Mouse (Mus musculus): Measurements from ENCODE around the gene Olfr1501. TPM values are rescaled to one million over a fixed set of nuclear protein-coding genes. Genes with fewer than 3 reads are reported as not detected.
"Not testable (repeated sequence)": the region's sequence is repeated elsewhere in the genome, so short reads cannot be mapped to it uniquely, and the experiment has no call there.

The Olfr1501 gene
- polyA plus RNA-seq (2012; ENCODE audit: insufficient read depth, insufficient read length, low replicate concordance, missing spikeins), result not detected in 2 replicates

DNA sequence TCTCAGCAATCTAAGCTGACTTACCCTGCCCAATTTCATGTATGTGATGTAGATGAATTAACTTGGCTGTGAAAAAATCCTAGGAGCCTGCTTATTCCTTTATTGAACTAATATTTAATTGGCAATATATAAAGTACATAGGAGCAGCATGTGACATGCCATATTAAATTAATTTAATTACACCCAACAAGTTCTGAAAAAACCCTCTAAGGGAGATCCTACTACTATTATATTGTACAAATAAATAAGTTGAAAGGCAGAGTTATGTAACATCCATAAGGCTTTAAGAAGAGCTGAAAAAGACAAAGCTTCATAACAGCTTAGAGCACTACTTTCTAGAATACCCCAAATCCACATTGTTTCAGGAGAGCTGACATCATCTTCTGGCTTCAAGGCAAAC, at the start of gene Olfr1501:
Gene Olfr1501, minus strand, starts transcription at position 101 of the 400 bp plus-strand sequence.
- H3K4me3 ChIP-seq (ENCODE audit: insufficient read depth, low read depth, low read length); H3K27ac ChIP-seq (ENCODE audit: insufficient read depth, low read depth, low read length); H3K4me1 ChIP-seq (ENCODE audit: control insufficient read depth, insufficient read depth, low read length): not testable (repeated sequence)

DNA sequence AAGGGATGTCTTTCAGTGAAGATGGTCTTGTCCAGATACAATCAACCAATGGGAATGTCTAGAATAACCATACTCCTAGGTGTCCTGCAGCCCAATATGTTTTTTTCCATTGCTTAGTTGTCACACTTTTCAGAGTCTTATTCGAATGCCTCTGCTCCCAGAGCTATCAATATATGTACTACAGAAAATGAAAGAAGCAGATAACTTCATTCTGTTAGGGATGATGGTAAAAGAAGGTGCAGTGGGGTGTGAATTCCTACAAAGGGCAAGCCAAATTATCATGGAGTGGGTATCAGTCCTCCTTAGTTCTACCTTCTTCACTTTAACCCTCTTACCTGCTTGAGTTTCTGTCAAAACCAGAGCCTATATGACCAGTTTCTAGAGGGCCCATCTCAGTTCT, 47.3 kb upstream of the Olfr1501 start, which contains the start of gene Olfr1504:
Gene Olfr1504, minus strand, starts transcription at position 101 of the 400 bp plus-strand sequence.
- no peak for TF ChIP-seq CTCF (IDR thresholded peaks at IDR 0.05; ENCODE audit: insufficient read depth, low read depth, low read length)
- TF ChIP-seq POLR2A (IDR thresholded peaks at IDR 0.05; ENCODE audit: insufficient read depth, low read depth, low read length), result no peak
- no peak within 1 kb of the TSS for H3K27ac ChIP-seq (ENCODE audit: insufficient read depth, low read depth, low read length)
- WGBS, result 56% methylated on average over 1 of the region's 1 CpGs
- no peaks in the 10 kb centered on the region for H3K4me1 ChIP-seq (ENCODE audit: control insufficient read depth, insufficient read depth, low read length)
- no peak within 1 kb of the TSS for H3K4me3 ChIP-seq (ENCODE audit: insufficient read depth, low read depth, low read length)

DNA sequence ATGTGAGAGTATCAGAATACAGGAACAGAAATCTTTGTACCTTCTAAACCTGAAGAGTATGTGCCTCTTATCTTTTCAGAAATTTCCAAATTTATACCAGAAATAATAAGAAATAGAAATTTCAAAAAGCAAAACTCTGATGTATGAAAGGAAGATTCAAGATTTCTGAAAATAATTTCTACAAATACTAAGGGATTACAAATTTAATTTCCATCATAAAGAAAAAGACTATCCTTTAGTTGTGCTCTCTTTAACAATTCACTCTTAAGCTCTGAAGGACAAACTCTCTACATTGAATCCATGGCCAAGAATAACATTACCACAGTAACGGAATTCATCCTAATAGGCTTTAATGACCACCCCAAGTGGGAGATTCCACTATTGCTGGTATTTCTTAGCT, 11.0 kb upstream of the Olfr1501 start, which contains the start of gene Olfr1502:
Gene Olfr1502, plus strand, starts transcription at position 301 of the 400 bp plus-strand sequence.
- WGBS, result 87% methylated on average over 1 of the region's 1 CpGs
- no peak within 1 kb of the TSS for H3K4me3 ChIP-seq (ENCODE audit: insufficient read depth, low read depth, low read length)
- H3K4me1 ChIP-seq (ENCODE audit: control insufficient read depth, insufficient read depth, low read length), result no peaks in the 10 kb centered on the region
- H3K27ac ChIP-seq (ENCODE audit: insufficient read depth, low read depth, low read length), result no peak within 1 kb of the TSS
- TF ChIP-seq CTCF (IDR thresholded peaks at IDR 0.05; ENCODE audit: insufficient read depth, low read depth, low read length), result no peak
- no peak for TF ChIP-seq POLR2A (IDR thresholded peaks at IDR 0.05; ENCODE audit: insufficient read depth, low read depth, low read length)

DNA sequence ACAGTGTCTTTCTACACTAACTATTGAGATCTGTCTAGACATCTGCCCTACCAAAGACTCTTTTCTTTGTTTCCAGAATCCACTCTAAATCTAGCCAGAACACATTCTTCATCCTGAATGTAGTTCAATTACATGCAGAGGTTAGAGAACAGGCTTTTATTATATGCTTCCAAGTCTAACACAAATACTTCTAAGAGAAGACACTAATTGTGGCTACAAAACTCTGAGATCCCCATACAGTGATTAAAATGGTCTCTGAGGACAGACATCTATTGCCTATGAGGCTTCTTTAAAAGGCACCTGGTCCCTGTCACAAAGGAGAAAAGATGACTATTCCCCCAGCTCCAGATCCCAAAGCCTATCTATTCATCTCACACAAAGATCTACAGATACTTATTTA, 20.1 kb downstream of the Olfr1501 start, which contains the start of gene Olfr1500:
Gene Olfr1500, minus strand, starts transcription at position 101 of the 400 bp plus-strand sequence.
- Histone ChIP-seq H3K27ac (ENCODE audit: insufficient read depth, low read depth, low read length) (no peak within 1 kb of the TSS), H3K4me3 (ENCODE audit: insufficient read depth, low read depth, low read length) (no peak within 1 kb of the TSS), H3K4me1 (ENCODE audit: control insufficient read depth, insufficient read depth, low read length) (no peaks in the 10 kb centered on the region)
- TF ChIP-seq CTCF (IDR thresholded peaks at IDR 0.05; ENCODE audit: insufficient read depth, low read depth, low read length) (no peak), POLR2A (IDR thresholded peaks at IDR 0.05; ENCODE audit: insufficient read depth, low read depth, low read length) (no peak)

GRCm38 (mm10) chr19:13828447-13828846, 22.0 kb downstream of the Olfr1501 start:
- Histone ChIP-seq H3K27ac (ENCODE audit: insufficient read depth, low read depth, low read length) (no peak overlapping the region), H3K4me3 (ENCODE audit: insufficient read depth, low read depth, low read length) (no peak overlapping the region), H3K4me1 (ENCODE audit: control insufficient read depth, insufficient read depth, low read length) (no peaks in the 10 kb centered on the region)
- no peak for TF ChIP-seq CTCF (IDR thresholded peaks at IDR 0.05; ENCODE audit: insufficient read depth, low read depth, low read length)
- no peak for TF ChIP-seq POLR2A (IDR thresholded peaks at IDR 0.05; ENCODE audit: insufficient read depth, low read depth, low read length)
- WGBS, result 64% methylated on average over 3 of the region's 3 CpGs

DNA sequence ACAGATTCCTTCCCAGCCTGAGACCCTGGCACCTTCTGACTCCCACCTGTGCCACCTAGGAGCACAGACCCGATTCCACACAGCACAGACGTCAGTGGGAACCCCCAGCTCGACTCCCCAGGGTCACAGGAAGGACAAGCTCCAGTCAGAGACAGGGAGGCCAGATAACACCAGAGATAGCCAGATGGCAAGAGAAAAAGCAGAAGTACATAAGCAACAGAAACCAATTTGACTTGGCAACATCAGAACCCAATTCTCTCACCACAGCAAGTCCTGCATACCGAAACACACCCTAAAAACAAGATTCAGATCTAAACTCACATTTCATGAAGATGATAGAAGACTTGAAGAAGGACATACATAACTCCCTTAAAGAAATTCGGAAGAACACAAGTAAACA, 29.6 kb downstream of the Olfr1501 start:
- WGBS, result 76% methylated on average over 5 of the region's 5 CpGs
- Histone ChIP-seq H3K27ac (ENCODE audit: insufficient read depth, low read depth, low read length) (no peak overlapping the region), H3K4me1 (ENCODE audit: control insufficient read depth, insufficient read depth, low read length) (no peaks in the 10 kb centered on the region), H3K4me3 (ENCODE audit: insufficient read depth, low read depth, low read length) (no peak overlapping the region)
- TF ChIP-seq CTCF (IDR thresholded peaks at IDR 0.05; ENCODE audit: insufficient read depth, low read depth, low read length), result no peak

- Histone ChIP-seq H3K4me3 (ENCODE audit: insufficient read depth, low read depth, low read length) (no peak within 1 kb of the TSS), H3K4me1 (ENCODE audit: control insufficient read depth, insufficient read depth, low read length) (no peaks in the 10 kb centered on the region), H3K27ac (ENCODE audit: insufficient read depth, low read depth, low read length) (no peak within 1 kb of the TSS)
- TF ChIP-seq POLR2A (IDR thresholded peaks at IDR 0.05; ENCODE audit: insufficient read depth, low read depth, low read length), result no peak
- TF ChIP-seq CTCF (IDR thresholded peaks at IDR 0.05; ENCODE audit: insufficient read depth, low read depth, low read length), result no peak
Measured at GRCm38 (mm10) chr19:13819347-13819746, 31.1 kb downstream of the Olfr1501 start, which contains the start of gene Olfr1499. Olfr1499 (minus strand) TSS chr19:13819447.

- H3K4me1 ChIP-seq (ENCODE audit: control insufficient read depth, insufficient read depth, low read length), result no peaks in the 10 kb centered on the region
- WGBS, result 32% methylated on average over 5 of the region's 5 CpGs
- no peak overlapping the region for H3K4me3 ChIP-seq (ENCODE audit: insufficient read depth, low read depth, low read length)
- TF ChIP-seq POLR2A (IDR thresholded peaks at IDR 0.05; ENCODE audit: insufficient read depth, low read depth, low read length) (no peak), CTCF (IDR thresholded peaks at IDR 0.05; ENCODE audit: insufficient read depth, low read depth, low read length) (no peak)
- H3K27ac ChIP-seq (ENCODE audit: insufficient read depth, low read depth, low read length), result no peak overlapping the region
Measured at GRCm38 (mm10) chr19:13818827-13819226, 31.7 kb downstream of the Olfr1501 start.

- Histone ChIP-seq H3K4me1 (ENCODE audit: control insufficient read depth, insufficient read depth, low read length) (no peaks in the 10 kb centered on the region), H3K4me3 (ENCODE audit: insufficient read depth, low read depth, low read length) (no peak overlapping the region), H3K27ac (ENCODE audit: insufficient read depth, low read depth, low read length) (no peak overlapping the region)
- TF ChIP-seq CTCF (IDR thresholded peaks at IDR 0.05; ENCODE audit: insufficient read depth, low read depth, low read length) (no peak), POLR2A (IDR thresholded peaks at IDR 0.05; ENCODE audit: insufficient read depth, low read depth, low read length) (no peak)
- 62% methylated on average over 2 of the region's 2 CpGs for WGBS
Measured at GRCm38 (mm10) chr19:13812823-13813222, 37.7 kb downstream of the Olfr1501 start.

- not testable (repeated sequence) for H3K27ac ChIP-seq (ENCODE audit: insufficient read depth, low read depth, low read length); H3K4me1 ChIP-seq (ENCODE audit: control insufficient read depth, insufficient read depth, low read length); H3K4me3 ChIP-seq (ENCODE audit: insufficient read depth, low read depth, low read length)
- WGBS, result 54% methylated on average over 1 of the region's 1 CpGs
Measured at GRCm38 (mm10) chr19:13805486-13805885, 45.0 kb downstream of the Olfr1501 start.

Measured in olfactory bulb, adult 2 months (tissue).